In the genomic region with DNA sequence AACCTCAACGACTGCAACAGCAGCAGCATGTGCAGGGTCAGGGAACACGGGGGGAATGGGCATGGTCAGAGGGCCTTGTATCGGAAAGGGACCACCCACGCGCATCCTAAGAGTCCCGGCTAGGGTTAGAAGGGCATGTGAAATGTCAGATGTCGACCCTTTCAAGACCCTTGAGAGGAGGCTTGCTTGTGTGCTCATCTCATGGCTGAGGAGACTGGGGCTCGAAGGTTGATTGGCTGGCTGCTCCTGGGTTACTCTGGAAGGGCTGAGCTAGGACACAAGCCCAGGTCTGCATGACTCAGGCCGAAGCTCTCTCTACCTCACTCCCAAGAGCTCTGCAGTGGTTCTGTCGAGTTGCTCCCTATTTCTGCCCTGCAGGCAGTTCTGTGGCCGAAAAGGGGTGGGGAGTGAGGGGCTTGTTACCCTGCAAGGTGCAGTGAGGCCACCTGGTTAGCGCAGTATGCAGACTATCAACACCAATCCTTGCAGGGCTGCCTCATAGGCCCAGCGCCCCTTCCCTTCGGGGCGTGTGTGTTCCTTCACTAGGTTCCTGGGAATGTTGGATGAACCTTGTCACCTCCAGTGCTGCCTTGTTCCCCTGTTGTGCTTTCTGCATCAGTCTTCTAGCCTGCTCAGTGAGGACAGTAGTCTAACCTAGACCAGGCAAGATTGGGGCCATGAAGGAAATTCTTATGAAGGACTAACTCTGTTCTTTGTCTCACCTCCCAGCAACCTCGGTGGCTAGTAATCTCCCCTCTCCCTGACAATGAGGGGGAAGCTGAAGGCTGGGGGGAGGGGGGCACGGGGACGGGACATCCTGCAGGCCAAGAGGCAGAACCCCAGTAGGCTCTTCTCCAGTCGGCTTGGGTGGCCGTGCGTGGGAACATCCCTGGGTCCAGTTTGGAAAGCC, we compare ENCODE assay signal across 9 mouse cellular contexts. TPM values are rescaled to one million over a fixed set of nuclear protein-coding genes. Genes with fewer than 3 reads are reported as not detected.
DNase-seq lines count a peak whose midpoint lies in the region; ATAC-seq lines count a peak whose summit lies in the region.
"Had no signal": no experiment of that assay in that cellular context is flagged by ENCODE, and none has a peak within 500 bp of the region (broad histone marks: within the 10 kb centered on the region; RNA-seq: fewer than 3 reads in every experiment).

No protein-coding gene starts in this region.

- DNase-seq in lung, postnatal 14 days = no peak
- DNase-seq in embryonic facial prominence, embryonic 14.5 days (ENCODE audit: low spot score) = no peak
- no peak for DNase-seq in adrenal gland, postnatal 4 days (ENCODE audit: low spot score in 2 of 2)
- no peak for DNase-seq in gastrocnemius, postnatal 14 days
- no peak for DNase-seq in frontal cortex, postnatal 14 days (ENCODE audit: low spot score in 2 of 2)

- peak; percentile 6; the same call in 1 of the 2 replicates for ATAC-seq in lung, embryonic 16.5 days (ENCODE audit: low read depth)
- ATAC-seq in embryonic facial prominence, embryonic 14.5 days (ENCODE audit: low read depth) = no peak; the same call in none of the 2 replicates
- peak; percentile 9; the same call in 1 of the 2 replicates for ATAC-seq in limb, embryonic 13.5 days (ENCODE audit: low FRiP score, low read depth)
- 0 out of 2 replicates have a peak, but pooled peaks have one; percentile 1 for ATAC-seq in stomach, embryonic 14.5 days (ENCODE audit: insufficient number of reproducible peaks, insufficient read depth, low FRiP score, low read depth)

- H3K4me3 ChIP-seq in lung, embryonic 16.5 days (ENCODE audit: low read length) = peak overlapping the region; percentile 48
- peak overlapping the region; percentile 40 for H3K4me3 ChIP-seq in embryonic facial prominence, embryonic 14.5 days (ENCODE audit: low read depth, low read length)
- peak overlapping the region; percentile 49 for H3K4me3 ChIP-seq in limb, embryonic 13.5 days
- H3K4me3 ChIP-seq in stomach, embryonic 14.5 days (ENCODE audit: low read depth, low read length) = peak overlapping the region; percentile 30

- peak overlapping the region; percentile 91 for H3K4me2 ChIP-seq in lung, embryonic 16.5 days (ENCODE audit: low read depth, low read length)
- peak overlapping the region; percentile 91 for H3K4me2 ChIP-seq in embryonic facial prominence, embryonic 14.5 days (ENCODE audit: low read depth, low read length)
- peak overlapping the region; percentile 88 for H3K4me2 ChIP-seq in limb, embryonic 13.5 days (replicated peaks)
- peak overlapping the region; percentile 58 for H3K4me2 ChIP-seq in stomach, embryonic 14.5 days (replicated peaks; ENCODE audit: low read depth, low read length)

- intact Hi-C loops in gastrocnemius, postnatal 14 days (cut with DNase I; ENCODE audit: low total_unique reads) = no loop called here

- H3K27me3 ChIP-seq in lung, embryonic 16.5 days (ENCODE audit: control insufficient read depth, insufficient read depth, low read depth, low read length) = no peaks in the 10 kb centered on the region
- no peaks in the 10 kb centered on the region for H3K27me3 ChIP-seq in embryonic facial prominence, embryonic 14.5 days (replicated peaks; ENCODE audit: control insufficient read depth, insufficient read depth, low read length)
- no peaks in the 10 kb centered on the region for H3K27me3 ChIP-seq in limb, embryonic 13.5 days
- no peaks in the 10 kb centered on the region for H3K27me3 ChIP-seq in stomach, embryonic 14.5 days (ENCODE audit: control insufficient read depth, insufficient read depth, low read length)

- H3K9me3 ChIP-seq in lung, embryonic 16.5 days (ENCODE audit: control insufficient read depth, low read length) = no peaks in the 10 kb centered on the region
- no peaks in the 10 kb centered on the region for H3K9me3 ChIP-seq in embryonic facial prominence, embryonic 14.5 days (ENCODE audit: control insufficient read depth, low read length)
- no peaks in the 10 kb centered on the region for H3K9me3 ChIP-seq in limb, embryonic 13.5 days
- no peaks in the 10 kb centered on the region for H3K9me3 ChIP-seq in stomach, embryonic 14.5 days (ENCODE audit: control insufficient read depth, low read depth, low read length)

- peak overlapping the region; percentile 61 for H3K27ac ChIP-seq in lung, embryonic 16.5 days (ENCODE audit: low read length)
- H3K27ac ChIP-seq in embryonic facial prominence, embryonic 14.5 days (replicated peaks; ENCODE audit: low read depth, low read length) = 0 out of 2 replicates have a peak overlapping the region, but pooled peaks have one; percentile 48
- no peak overlapping the region for H3K27ac ChIP-seq in limb, embryonic 13.5 days
- H3K27ac ChIP-seq in stomach, embryonic 14.5 days (ENCODE audit: low read length) = peak overlapping the region; percentile 84

- WGBS in lung, embryonic 16.5 days = 23% methylated on average over 21 of the region's 21 CpGs
- 21% methylated on average over 21 of the region's 21 CpGs for WGBS in embryonic facial prominence, embryonic 14.5 days
- WGBS in limb, embryonic 13.5 days = 22% methylated on average over 21 of the region's 21 CpGs
- 27% methylated on average over 21 of the region's 21 CpGs for WGBS in stomach, embryonic 14.5 days

- no peaks in the 10 kb centered on the region for H3K36me3 ChIP-seq in lung, embryonic 16.5 days (ENCODE audit: control insufficient read depth, insufficient read depth, low read length)
- H3K36me3 ChIP-seq in embryonic facial prominence, embryonic 14.5 days (ENCODE audit: control insufficient read depth, insufficient read depth, low read length) = peaks cover 19% of the 10 kb centered on the region
- peaks cover 22% of the 10 kb centered on the region for H3K36me3 ChIP-seq in limb, embryonic 13.5 days
- H3K36me3 ChIP-seq in stomach, embryonic 14.5 days (ENCODE audit: control insufficient read depth, insufficient read depth, low read length) = peaks cover 11% of the 10 kb centered on the region; the same call in 1 of the 2 replicates

- H3K4me1 ChIP-seq in lung, embryonic 16.5 days (replicated peaks; ENCODE audit: control insufficient read depth, insufficient read depth, low read length) = peaks cover 17% of the 10 kb centered on the region
- H3K4me1 ChIP-seq in embryonic facial prominence, embryonic 14.5 days (ENCODE audit: control insufficient read depth, insufficient read depth, low read length) = peaks cover 12% of the 10 kb centered on the region
- peaks cover 23% of the 10 kb centered on the region for H3K4me1 ChIP-seq in limb, embryonic 13.5 days
- H3K4me1 ChIP-seq in stomach, embryonic 14.5 days (ENCODE audit: control insufficient read depth, insufficient read depth, low read length) = peaks cover 47% of the 10 kb centered on the region

- peak overlapping the region; percentile 71 for H3K9ac ChIP-seq in lung, embryonic 16.5 days (ENCODE audit: low read length)
- peak overlapping the region; percentile 67 for H3K9ac ChIP-seq in embryonic facial prominence, embryonic 14.5 days (ENCODE audit: low read depth, low read length)
- H3K9ac ChIP-seq in limb, embryonic 13.5 days = peak overlapping the region; percentile 70
- peak overlapping the region; percentile 42; the same call in 1 of the 2 replicates for H3K9ac ChIP-seq in stomach, embryonic 14.5 days (replicated peaks; ENCODE audit: low read depth, low read length)

RNA-seq across cellular contexts. Expression of gene Gm13889, which starts 18.8 kb away (rescaled TPM):
- polyA plus RNA-seq in lung, embryonic 16.5 days (2015; fragmentation: Nextera tagmentation; extraction: Ambion mirVana) = 23.4 and 26.8 TPM in 2 replicates
- 6.9 and 10.6 TPM in 2 replicates for polyA plus RNA-seq in embryonic facial prominence, embryonic 14.5 days (2014; fragmentation: Nextera tagmentation; extraction: Ambion mirVana)
- 1.1 and 1.8 TPM in 2 replicates for polyA plus RNA-seq in limb, embryonic 13.5 days (2015; fragmentation: Nextera tagmentation; extraction: Ambion mirVana)
- polyA plus RNA-seq in stomach, embryonic 14.5 days (2014; fragmentation: Nextera tagmentation; extraction: Ambion mirVana) = 26.1 and 26.8 TPM in 2 replicates
- total RNA-seq in adrenal gland, postnatal 4 days (2021) = 10 to 100 TPM; 26.7 to 28.4 TPM
- total RNA-seq in gastrocnemius, postnatal 14 days (2021) = 10 to 100 TPM in 1 of 2 experiments, 1 to 10 TPM in 1; 9.5 to 15.6 TPM
- total RNA-seq: neutrophil, adult 5-6 weeks had no signal

RNA-seq across cellular contexts. Expression of gene Gm27027, which starts 20.4 kb away (rescaled TPM):
- not detected in 2 replicates for polyA plus RNA-seq in lung, embryonic 16.5 days (2015; fragmentation: Nextera tagmentation; extraction: Ambion mirVana)
- polyA plus RNA-seq in embryonic facial prominence, embryonic 14.5 days (2014; fragmentation: Nextera tagmentation; extraction: Ambion mirVana) = not detected in 2 replicates
- not detected in 2 replicates for polyA plus RNA-seq in limb, embryonic 13.5 days (2015; fragmentation: Nextera tagmentation; extraction: Ambion mirVana)
- not detected in 2 replicates for polyA plus RNA-seq in stomach, embryonic 14.5 days (2014; fragmentation: Nextera tagmentation; extraction: Ambion mirVana)
- total RNA-seq in adrenal gland, postnatal 4 days (2021) = not detected
- under 1 TPM in 1 of 2 experiments, not detected in 1; 0.86 TPM for total RNA-seq in gastrocnemius, postnatal 14 days (2021)
- total RNA-seq: neutrophil, adult 5-6 weeks had no signal

RNA-seq across cellular contexts. Expression of gene Alkbh3, which starts 34.8 kb away (rescaled TPM):
- 63.0 and 70.0 TPM in 2 replicates for polyA plus RNA-seq in lung, embryonic 16.5 days (2015; fragmentation: Nextera tagmentation; extraction: Ambion mirVana)
- polyA plus RNA-seq in embryonic facial prominence, embryonic 14.5 days (2014; fragmentation: Nextera tagmentation; extraction: Ambion mirVana) = 53.8 and 69.8 TPM in 2 replicates
- polyA plus RNA-seq in limb, embryonic 13.5 days (2015; fragmentation: Nextera tagmentation; extraction: Ambion mirVana) = 72.3 and 76.9 TPM in 2 replicates
- 70.1 and 70.6 TPM in 2 replicates for polyA plus RNA-seq in stomach, embryonic 14.5 days (2014; fragmentation: Nextera tagmentation; extraction: Ambion mirVana)
- 10 to 100 TPM; 73.1 to 76.3 TPM for total RNA-seq in adrenal gland, postnatal 4 days (2021)
- 10 to 100 TPM; 48.9 to 54.0 TPM for total RNA-seq in gastrocnemius, postnatal 14 days (2021)
